Mouse (Mus musculus) bone marrow, adult 2 months (tissue): ENCODE results near the gene Lrp1.

ENCODE experiments used
- CTCF ChIP-seq: fragments of 200-500 bp; IDR thresholded peaks from 2 replicates; pipeline ENCODE4 v1.5.1; 2011; ENCODE audit warnings: low read length, control low read depth; ENCODE audit not compliant: control insufficient read depth, insufficient read depth
- POLR2A ChIP-seq: fragments of 200-500 bp; IDR thresholded peaks from 2 replicates; pipeline ENCODE4 v1.6.1; 2011; ENCODE audit warnings: low read depth, mild to moderate bottlenecking, control low read depth, low read length, borderline replicate concordance; ENCODE audit not compliant: control insufficient read depth

DNA sequence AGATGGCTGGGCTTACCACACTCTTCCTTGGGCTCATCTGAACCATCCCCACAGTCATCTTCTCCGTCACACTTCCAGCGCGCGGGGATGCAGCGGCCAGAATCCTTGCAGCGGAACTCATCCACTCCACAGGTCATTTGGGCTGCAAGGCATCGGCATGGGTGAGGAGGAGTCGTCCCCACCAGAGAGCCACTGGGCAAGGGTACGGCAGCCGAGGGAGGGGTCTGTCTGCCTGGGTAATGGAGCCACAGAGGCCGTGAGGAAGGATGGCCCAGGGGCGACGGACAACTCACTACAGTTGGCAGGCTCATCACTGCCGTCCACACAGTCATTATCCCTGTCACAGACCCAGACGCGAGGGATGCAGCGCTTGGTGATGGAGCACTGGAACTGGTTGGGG, 71.1 kb downstream of the Lrp1 start:
- no peak for TF ChIP-seq CTCF
- no peak for TF ChIP-seq POLR2A
